Mouse (Mus musculus): ENCODE results near the gene Tchp.
A peak's percentile ranks its signal among the peaks of the same experiment; 100 is the strongest.

Gene Tchp

DNA sequence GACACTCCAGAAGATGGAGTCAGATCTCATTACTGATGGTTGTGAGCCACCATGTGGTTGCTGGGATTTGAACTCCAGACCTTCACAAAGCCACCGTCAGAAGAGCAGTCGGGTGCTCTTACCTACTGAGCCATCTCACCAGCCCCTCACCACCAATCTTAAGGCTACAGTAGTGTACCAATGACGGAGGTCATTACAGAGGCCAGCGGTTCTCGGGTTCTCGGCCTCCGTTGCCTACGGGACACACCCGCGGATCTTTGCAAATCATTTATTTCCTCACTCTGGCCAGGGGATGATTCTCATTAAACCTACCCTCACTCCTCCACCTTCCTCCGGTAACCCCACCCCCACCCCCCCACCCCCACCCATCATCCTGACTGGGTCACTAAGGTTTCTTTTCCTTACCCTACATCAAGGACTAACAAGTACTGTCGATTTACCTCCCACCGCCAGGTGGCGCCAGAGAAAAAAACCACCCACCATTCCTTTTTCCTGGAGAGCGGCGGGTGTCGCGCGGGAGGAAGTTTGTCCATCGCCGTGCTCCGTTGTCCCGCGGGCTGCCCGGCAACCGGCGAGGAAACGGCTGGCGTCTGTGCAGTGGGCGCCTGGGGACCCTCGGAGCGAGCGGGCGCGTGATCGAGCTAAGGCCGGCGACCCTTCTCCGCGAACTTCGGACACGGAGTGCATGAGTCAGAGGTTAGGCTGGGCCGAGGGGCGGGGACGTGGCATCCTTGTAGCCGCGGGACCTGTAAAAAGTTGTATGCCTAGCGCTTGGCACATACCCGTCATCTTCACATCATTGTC, at the start of gene Tchp:
TSS of gene Tchp (plus strand) at position 496 of the 804 bp plus-strand sequence.
- DNase-seq, result peak; percentile 95

DNA sequence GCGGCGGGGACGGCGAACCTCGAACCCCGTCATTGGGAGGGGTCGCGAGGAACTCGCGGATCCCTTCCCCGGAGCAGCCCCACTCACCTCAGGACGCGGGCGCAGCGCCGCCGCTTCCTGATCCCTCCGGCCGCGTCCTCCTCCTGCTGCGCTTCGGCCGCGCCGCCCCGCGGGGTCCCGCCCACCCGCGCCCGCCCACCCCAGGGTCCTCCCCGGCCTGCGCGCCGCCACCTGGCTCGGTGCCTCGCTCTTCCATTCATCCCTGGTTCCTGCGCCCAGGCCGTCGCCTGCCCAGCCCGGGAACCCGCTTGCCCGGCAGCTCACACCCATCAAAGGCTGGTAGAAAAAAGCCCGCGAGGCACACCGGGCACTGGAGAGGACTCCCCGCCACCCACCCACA, 49.3 kb upstream of the Tchp start, which contains the start of gene Trpv4:
TSS of gene Trpv4 (minus strand) at position 167 of the 400 bp plus-strand sequence.
- peak; percentile 76 for DNase-seq

- DNase-seq, result no peak
These were observed 46.5 kb upstream of the Tchp start for GRCm38 (mm10) chr5:114661029-114661428.

- no peak for DNase-seq
These were observed 43.4 kb upstream of the Tchp start for GRCm38 (mm10) chr5:114664139-114664538.

GRCm38 (mm10) chr5:114664750-114665149, 42.8 kb upstream of the Tchp start:
- DNase-seq, result peak; percentile 61

DNA sequence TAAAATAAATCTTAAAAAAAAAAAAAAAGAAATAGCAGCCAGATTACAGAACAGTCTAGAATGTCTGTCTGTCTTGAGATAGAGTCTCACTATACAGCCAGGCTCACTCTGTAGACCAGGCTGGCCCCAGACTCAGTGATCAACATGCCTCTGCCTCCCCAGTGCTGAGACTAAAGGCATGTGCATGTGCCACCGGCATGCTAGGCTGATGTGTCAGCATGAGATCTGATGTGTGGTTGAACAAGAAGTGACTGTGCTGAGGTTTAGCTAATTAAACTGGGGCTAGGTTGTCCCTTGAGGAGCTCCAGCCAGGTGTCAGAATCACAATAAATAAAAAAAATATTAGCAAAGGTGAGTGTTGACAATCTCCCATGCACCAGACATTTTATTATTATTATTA, 40.9 kb upstream of the Tchp start:
- no peak for DNase-seq

DNA sequence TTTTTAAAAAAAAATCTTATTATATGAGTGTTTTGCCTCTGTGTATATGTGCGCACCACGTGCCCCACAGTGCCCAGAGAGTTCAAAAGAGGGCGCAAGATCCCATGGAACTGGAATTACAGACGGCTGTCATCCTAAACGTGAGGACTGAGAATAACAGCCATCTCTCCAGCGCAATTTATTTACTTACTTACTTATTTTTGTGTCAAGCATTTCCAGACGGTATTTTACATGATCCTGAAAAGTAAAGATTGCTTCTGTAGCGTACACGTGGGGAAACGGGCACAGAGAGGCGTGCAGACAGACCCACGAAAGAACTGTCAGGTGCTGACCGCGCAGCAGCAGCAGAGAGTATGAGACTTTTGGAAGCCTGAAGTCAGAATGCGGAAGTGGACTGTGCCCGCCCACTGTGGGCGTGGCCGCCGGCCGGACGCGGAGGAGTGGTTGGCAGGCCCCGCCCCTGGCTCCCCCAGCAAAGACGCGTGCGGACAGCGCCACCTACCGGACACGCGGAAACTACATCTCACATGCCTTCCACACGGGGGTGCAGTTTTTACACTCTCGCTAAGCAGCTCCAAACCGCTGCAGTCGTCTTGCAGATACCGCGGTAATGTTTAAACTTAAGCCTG, 40.2 kb upstream of the Tchp start:
- peak; percentile 99 for DNase-seq

- DNase-seq, result no peak
These were observed 38.5 kb upstream of the Tchp start for GRCm38 (mm10) chr5:114669014-114669413.

GRCm38 (mm10) chr5:114673114-114673513, 34.4 kb upstream of the Tchp start:
- no peak for DNase-seq

DNA sequence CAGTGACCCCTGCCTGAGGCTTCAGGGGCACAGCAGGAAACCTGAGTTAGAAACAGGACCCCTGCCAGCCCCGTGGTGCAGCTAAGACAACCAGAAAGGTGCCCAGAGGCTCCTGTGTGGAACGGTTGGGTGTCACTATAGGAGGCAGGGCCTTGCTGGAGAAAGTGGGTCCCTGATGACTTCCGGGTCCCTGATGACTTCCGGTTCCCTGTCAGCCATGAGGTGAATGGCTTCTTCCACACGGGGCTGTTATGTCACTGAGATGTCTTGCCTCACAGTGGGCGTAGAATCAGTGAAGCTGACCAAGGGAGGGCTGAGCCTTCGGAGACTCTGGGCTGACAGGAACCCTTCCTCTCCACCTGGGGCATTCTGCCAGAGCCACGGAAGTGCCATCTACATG, 33.0 kb upstream of the Tchp start:
- DNase-seq, result no peak

- DNase-seq, result no peak
These were observed 27.5 kb upstream of the Tchp start for GRCm38 (mm10) chr5:114679841-114680591.

DNA sequence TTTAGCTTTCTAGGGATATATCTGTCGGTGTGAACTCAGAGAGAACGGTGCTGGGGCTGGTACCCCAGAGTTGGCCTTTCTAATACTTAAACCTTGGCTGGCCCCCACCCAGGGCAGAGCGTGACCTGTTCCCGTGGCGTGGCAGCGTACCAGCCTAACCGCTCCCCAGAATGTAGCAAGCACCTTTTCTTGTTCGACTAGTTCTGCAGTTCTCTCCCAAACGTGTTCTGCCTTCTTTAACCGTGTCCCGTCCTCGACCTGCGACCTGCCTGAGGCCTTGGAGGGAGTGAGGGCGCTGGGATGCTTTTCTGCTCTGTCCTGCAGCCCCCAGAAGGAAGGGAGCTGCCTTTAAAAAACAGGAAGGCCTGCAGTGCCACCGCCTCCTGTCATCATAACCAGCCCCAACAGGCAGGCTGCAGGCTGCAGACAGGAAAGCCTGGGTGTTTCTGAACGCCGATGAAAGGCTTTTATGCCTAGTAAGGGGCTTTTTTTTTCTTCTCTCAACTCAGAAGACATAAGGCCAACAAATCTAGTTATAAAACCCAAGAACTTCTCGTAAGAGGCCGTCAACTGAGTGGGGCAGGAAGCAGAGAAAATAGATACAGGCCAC, 26.8 kb upstream of the Tchp start:
- no peak for DNase-seq

DNA sequence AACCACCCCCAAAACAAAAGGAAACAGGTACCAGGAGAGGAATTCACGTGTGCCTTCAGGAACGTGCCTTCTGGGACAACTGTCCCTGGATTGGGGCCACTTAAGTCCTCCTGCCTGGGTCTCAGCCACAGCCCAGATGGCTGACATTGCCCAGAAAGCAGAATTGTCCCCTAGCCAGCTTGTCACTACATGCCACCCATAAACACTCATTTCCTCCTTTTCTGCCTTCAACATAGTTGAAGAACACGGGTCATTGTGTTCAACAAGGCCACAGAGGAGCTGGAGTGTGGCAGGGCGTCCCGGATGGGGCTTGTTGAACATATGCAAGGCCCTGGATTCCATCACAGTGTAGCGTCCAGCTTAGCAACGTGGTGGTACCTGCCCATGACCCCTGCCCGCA, 25.8 kb upstream of the Tchp start:
- no peak for DNase-seq

DNA sequence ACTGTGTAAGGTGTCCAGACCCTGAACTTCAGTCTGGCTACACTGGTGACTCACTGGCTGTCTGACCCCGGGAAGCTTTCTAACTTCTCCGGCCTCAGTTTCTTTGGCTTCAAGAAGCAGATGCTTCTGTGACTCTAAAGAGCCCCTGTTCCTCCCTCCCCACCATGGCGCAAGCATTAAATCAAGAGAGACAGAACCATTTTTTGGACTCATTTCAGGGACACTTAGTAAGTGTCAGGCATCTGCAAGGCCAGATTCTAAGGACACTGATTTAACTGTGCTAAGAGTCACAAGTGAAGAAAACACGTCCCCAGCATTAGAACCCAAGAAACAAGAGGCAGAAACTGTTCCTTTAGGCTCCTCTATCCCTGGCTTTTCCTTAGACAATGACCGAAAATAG, 21.6 kb upstream of the Tchp start:
- DNase-seq, result no peak

GRCm38 (mm10) chr5:114686726-114687210, 20.8 kb upstream of the Tchp start:
- no peak for DNase-seq

DNA sequence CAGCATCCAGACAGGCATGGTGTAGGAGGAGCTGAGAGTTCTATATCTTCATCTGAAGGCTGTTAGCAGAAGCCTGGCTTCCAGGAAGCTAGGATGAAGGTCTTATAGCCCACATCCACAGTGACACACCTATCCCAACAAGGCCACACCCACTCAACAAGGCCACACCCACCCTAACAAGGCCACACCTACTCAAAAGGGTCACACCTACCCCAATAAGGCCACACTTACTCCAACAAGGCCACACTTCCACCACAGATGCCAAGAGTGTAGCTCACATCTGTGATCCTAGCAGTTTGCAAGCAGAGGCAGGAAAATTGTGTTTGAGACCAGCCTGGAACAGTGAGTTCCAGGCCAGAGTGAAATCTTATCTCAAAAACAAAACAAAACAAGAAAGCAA, 19.7 kb upstream of the Tchp start:
- no peak for DNase-seq

DNA sequence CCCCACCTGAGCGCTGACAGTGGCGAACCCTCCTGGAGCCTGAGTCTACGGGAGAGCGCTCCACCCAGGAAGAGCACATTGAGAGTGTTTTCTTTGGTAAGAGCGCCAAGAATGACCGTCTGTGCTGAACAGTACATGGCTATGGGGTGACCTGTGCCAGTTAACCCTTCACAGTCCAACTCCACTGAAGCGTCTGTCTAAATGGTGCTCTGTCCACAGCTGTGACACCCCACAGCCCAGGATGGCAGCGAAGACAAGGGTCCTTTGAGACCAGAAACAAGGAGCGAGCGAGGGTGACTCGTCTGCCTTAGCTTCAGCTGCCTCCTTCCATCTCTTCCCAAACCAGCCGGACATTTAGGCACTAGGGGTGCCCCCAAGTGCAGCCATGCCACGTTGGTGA, 18.9 kb upstream of the Tchp start:
- DNase-seq, result no peak

DNA sequence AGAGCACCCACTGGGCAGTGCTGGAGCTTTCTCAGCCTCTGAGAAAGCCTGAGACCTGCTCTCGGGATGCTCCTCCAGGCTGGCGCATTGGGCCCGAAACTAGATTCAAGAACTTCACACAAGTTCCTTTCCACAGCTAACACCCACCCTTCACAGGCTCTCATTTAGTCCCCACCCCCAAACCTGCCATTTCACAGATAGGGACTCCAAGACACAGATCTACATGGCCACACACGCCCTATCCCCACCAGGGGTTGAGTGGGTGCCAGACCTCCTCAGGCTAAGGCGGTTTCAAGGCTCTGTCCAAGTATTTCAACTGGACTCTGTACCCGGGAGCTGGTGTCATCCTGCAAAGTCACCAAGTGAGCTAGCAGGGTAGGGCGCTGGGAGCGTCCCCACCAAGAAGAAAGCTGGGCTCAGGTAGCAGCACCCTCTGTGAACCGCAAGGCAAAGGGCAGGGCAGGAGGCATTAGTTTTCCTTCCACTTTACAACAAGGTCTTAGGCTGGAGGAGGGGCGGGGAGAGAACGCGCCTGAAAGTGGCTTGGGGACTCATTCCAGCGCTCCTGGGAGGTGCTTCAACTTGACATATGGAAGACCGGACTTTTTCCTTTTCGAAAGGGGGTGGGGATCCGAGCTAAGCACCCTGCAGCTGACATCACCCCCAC, 17.7 kb upstream of the Tchp start:
- DNase-seq, result peak; percentile 68

- peak; percentile 95 for DNase-seq
These were observed 16.7 kb upstream of the Tchp start, which contains the start of gene Gltp for GRCm38 (mm10) chr5:114690633-114691567. Gltp (minus strand) TSS chr5:114690984.

GRCm38 (mm10) chr5:114695775-114696174, 11.8 kb upstream of the Tchp start:
- no peak for DNase-seq

DNA sequence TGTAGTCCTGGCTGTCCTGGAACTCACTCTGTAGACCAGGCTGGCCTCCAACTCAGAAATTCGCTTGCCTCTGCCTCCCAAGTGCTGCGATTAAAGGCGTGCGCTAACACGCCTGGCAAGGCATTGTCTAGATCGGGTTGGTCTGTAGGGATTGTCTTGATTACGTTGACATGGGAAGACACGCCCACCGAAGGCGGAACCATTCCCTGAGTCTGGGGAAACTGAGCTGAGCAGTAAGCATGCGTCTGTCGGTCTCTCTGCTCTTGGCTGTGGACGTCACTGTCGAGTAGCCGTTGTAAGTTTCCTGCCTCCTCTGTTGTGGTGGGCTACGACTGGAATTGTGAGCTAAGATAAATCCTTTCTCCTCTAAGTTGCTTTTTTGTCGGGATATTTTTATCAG, 10.6 kb upstream of the Tchp start:
- no peak for DNase-seq

Measured in kidney, postnatal 14 days (tissue).